Mouse (Mus musculus): Measurements from ENCODE around the gene B4galnt3. TPM values are rescaled to one million over a fixed set of nuclear protein-coding genes. Genes with fewer than 3 reads are reported as not detected.

Gene B4galnt3
- polyA plus RNA-seq, 1 experiment from 2014 or later, result 0.21 TPM

DNA sequence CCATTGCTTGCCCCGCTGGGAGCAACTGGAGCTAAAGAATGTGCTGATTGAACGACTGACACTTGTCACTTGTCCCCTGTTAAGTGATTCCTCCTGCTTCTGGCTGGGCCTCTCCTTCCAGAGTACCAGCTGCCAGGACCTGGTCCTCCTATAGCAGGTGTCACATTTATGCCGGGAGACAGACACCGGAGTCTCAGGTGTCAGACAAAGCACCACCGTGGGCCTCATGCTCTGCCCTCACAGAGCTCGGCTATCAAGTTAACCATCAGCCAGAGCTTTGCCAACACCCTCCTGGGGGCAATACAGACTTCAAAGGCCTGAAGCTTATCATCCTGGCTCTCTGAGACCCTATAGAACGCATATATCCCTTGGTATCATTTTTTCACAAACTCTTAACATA is 58.5 kb downstream of the B4galnt3 start:
- 62% methylated on average over 7 of the region's 7 CpGs for WGBS
- Histone ChIP-seq H3K4me1 (0 out of 2 replicates have a peak, but pooled peaks cover 4% of the 10 kb centered on the region), H3K27ac (no peak overlapping the region), H3K9me3 (replicated peaks) (no peaks in the 10 kb centered on the region), H3K27me3 (ENCODE audit: low read depth, poor library complexity, severe bottlenecking) (no peaks in the 10 kb centered on the region), H3K4me3 (no peak overlapping the region), H3K36me3 (no peaks in the 10 kb centered on the region)
- no peak for DNase-seq (ENCODE audit: low spot score)

DNA sequence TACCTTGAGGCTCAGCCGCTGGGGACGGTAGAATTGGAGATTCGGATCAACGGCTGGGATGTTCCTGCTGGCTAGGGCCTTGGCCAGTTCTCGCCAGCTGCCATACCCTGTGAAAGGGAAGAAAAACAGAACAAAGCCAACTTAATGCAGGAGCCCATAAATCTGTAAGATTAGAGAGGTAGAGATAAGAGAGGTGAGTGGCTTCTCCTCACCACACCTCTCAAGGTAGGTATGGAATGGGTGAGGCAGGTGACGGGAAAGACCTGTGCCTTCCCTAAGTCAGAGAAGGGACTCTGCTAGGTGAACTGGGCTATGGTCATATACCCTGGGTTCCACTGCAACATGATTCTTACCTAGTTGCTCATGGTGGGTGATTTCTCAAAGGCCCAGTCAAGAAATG is 61.5 kb downstream of the B4galnt3 start:
- Histone ChIP-seq H3K4me1 (0 out of 2 replicates have a peak, but pooled peaks cover 4% of the 10 kb centered on the region), H3K36me3 (no peaks in the 10 kb centered on the region), H3K27me3 (ENCODE audit: low read depth, poor library complexity, severe bottlenecking) (no peaks in the 10 kb centered on the region), H3K27ac (no peak overlapping the region), H3K9me3 (replicated peaks) (no peaks in the 10 kb centered on the region), H3K4me3 (no peak overlapping the region)
- WGBS, result 93% methylated on average over 6 of the region's 6 CpGs
- DNase-seq (ENCODE audit: low spot score), result no peak

DNA sequence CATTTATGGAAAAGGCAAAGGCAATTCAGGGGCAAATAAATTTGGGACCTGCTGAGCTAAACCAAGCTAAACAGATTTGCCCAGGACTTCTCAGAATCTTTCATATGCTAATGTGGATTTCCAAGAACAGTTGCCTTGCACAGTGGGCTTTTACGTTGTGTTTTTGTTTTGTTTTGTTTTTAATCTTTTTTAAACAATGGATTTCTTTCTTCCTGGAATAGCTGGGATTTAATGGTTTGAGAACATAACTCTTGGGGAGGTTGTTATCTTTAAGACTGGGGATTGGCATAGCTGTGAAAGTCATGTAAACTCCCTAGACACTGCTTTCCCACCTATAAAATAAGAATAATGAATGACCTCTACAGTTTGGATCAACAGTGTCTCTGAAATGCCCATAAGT is 63.9 kb downstream of the B4galnt3 start:
- DNase-seq (ENCODE audit: low spot score), result no peak
- Histone ChIP-seq H3K27ac (no peak overlapping the region), H3K36me3 (no peaks in the 10 kb centered on the region), H3K4me1 (peaks cover 6% of the 10 kb centered on the region), H3K9me3 (replicated peaks) (no peaks in the 10 kb centered on the region), H3K27me3 (ENCODE audit: low read depth, poor library complexity, severe bottlenecking) (no peaks in the 10 kb centered on the region), H3K4me3 (no peak overlapping the region)
- WGBS, result 69% methylated on average over 1 of the region's 1 CpGs

DNA sequence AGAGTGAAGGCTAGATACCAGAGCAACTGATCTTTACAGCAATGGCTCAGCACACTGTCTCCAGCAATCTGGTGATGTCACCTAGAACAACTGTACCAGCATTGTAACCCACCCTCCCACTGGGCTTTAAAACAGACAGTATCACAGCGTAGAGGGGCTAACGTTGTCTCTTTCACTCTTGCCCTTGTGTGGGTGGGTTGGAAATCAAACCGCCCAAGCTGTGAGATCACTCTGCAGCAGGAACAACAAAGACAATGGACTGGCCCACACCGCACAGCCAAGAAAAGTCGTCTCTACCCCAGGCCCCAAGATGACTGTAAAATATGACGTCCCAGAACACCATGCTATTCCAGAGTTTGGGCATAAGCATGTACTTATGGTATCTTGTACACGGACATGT is 64.6 kb downstream of the B4galnt3 start:
- no peaks in the 10 kb centered on the region for H3K36me3 ChIP-seq
- no peak overlapping the region for H3K4me3 ChIP-seq
- DNase-seq (ENCODE audit: low spot score), result no peak
- H3K9me3 ChIP-seq (replicated peaks), result no peaks in the 10 kb centered on the region
- H3K27ac ChIP-seq, result no peak overlapping the region
- no peaks in the 10 kb centered on the region for H3K27me3 ChIP-seq (ENCODE audit: low read depth, poor library complexity, severe bottlenecking)
- H3K4me1 ChIP-seq, result peaks cover 8% of the 10 kb centered on the region
- WGBS, result 93% methylated on average over 7 of the region's 7 CpGs

DNA sequence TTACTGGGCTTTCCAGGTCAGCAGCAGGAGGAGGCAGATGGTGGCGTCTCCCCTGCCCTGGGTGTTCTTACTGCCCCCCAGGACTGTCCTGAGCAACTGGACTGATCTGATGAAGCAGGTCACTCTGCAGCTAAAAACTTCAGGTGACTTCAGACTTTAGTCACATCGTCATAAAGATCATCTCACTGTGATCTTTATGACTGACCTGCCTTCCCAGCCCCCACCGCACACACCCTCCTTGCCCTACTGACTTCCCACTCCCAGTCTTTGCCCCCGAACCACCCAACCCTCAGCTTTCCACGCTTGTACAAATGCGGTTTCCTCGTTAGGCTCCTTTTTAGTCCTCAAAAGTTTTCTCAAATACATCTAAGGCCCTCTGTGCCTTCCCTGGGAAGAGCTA is 67.3 kb downstream of the B4galnt3 start:
- peaks cover 8% of the 10 kb centered on the region for H3K4me1 ChIP-seq
- no peak for DNase-seq (ENCODE audit: low spot score)
- no peaks in the 10 kb centered on the region for H3K36me3 ChIP-seq
- WGBS, result 84% methylated on average over 7 of the region's 7 CpGs
- no peak overlapping the region for H3K27ac ChIP-seq
- H3K27me3 ChIP-seq (ENCODE audit: low read depth, poor library complexity, severe bottlenecking), result no peaks in the 10 kb centered on the region
- no peaks in the 10 kb centered on the region for H3K9me3 ChIP-seq (replicated peaks)
- no peak overlapping the region for H3K4me3 ChIP-seq

DNA sequence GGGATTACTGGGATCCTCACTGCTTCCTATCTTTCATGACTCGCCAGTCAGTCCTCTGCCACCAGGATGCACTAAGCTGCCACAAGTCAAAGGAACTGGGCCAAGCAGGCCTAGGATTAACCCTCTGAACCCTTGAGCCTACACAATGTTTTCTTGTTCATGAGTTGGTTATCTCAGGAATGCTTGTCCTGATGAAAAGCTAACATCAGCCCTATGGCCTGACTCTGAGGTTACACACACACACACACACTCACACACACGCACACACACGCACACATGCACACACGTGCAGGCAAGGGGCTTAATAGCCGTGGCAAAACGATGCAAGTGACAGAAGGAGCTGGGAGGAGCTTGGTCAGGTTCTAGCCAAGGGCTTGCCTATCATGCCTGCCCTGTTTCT is 69.0 kb downstream of the B4galnt3 start:
- peaks cover 8% of the 10 kb centered on the region for H3K4me1 ChIP-seq
- WGBS, result 74% methylated on average over 6 of the region's 6 CpGs
- H3K36me3 ChIP-seq, result no peaks in the 10 kb centered on the region
- H3K9me3 ChIP-seq (replicated peaks), result no peaks in the 10 kb centered on the region
- no peak overlapping the region for H3K4me3 ChIP-seq
- no peak overlapping the region for H3K27ac ChIP-seq
- no peak for DNase-seq (ENCODE audit: low spot score)
- no peaks in the 10 kb centered on the region for H3K27me3 ChIP-seq (ENCODE audit: low read depth, poor library complexity, severe bottlenecking)

DNA sequence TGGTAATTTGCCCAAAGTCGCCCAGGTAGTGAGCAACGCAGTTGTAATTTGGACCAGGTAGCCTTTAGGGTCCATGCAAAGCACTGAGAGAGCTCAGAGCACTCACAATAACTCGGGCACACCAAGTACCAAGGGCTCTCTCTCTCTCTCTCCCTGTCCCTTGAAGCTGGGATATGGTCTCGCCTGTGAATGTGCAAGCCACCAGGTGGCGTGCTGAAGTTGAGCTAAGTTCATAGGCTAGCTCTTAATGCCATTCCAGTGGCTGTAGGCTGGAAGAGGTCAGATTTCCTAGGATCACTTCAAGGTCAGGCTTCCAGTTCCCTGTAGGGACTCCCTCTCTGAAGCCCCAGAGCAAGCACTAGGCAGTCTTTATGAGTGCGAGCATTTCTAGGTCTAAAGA is 71.7 kb downstream of the B4galnt3 start:
- Histone ChIP-seq H3K4me3 (no peak overlapping the region), H3K9me3 (replicated peaks) (no peaks in the 10 kb centered on the region), H3K4me1 (peaks cover 8% of the 10 kb centered on the region), H3K27me3 (ENCODE audit: low read depth, poor library complexity, severe bottlenecking) (no peaks in the 10 kb centered on the region), H3K27ac (no peak overlapping the region), H3K36me3 (no peaks in the 10 kb centered on the region)
- whole genome bisulfite sequencing, result 31% methylated on average over 6 of the region's 6 CpGs
- DNase-seq (ENCODE audit: low spot score), result peak; percentile 62

DNA sequence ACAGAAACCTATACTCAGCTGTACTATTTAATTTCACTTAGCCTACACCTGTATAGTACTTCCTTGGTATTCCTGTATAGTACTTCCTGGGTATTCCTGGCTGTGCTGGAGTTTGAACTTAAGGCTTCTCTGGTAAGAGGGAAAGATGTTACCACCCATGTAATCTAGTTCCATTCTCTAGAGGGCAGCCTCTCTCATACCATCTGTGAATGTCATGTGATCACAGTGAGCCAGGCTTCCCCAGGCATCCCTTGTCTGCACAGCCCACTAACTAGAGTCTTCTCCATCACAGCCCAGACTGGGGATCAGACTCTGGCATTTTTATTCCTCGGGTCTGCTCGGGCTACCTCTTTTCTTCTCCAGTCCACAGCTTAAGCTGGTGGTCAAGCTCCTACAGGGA is 75.1 kb downstream of the B4galnt3 start:
- no peak overlapping the region for H3K4me3 ChIP-seq
- peaks cover 6% of the 10 kb centered on the region for H3K4me1 ChIP-seq
- no peaks in the 10 kb centered on the region for H3K36me3 ChIP-seq
- no peak for DNase-seq (ENCODE audit: low spot score)
- 82% methylated on average over 2 of the region's 2 CpGs for WGBS
- no peaks in the 10 kb centered on the region for H3K9me3 ChIP-seq (replicated peaks)
- H3K27me3 ChIP-seq (ENCODE audit: low read depth, poor library complexity, severe bottlenecking), result no peaks in the 10 kb centered on the region
- H3K27ac ChIP-seq, result no peak overlapping the region

DNA sequence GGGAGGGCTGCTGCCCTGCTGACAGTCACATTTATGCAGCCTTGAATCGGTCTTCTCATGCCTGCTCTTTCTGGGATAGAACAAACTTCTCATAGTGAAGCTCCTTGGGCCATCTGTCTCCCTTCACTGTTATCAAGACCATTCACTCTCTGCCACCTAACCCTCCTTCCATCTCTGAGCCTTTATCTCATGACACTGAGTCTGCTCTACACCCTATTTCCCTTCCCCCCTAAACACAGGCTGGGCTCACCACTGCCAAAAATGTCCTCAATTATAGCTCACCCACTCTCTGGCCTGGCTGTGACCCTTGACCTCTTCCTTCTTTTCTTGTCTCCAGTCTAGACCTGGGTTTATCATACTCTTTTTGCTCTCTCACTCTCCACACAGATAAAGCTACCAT is 77.7 kb downstream of the B4galnt3 start:
- Histone ChIP-seq H3K27ac (0 out of 2 replicates have a peak overlapping the region, but pooled peaks have one; percentile 48), H3K9me3 (replicated peaks) (no peaks in the 10 kb centered on the region), H3K4me3 (no peak overlapping the region), H3K27me3 (ENCODE audit: low read depth, poor library complexity, severe bottlenecking) (no peaks in the 10 kb centered on the region), H3K4me1 (peaks cover 6% of the 10 kb centered on the region), H3K36me3 (no peaks in the 10 kb centered on the region)
- no peak for DNase-seq (ENCODE audit: low spot score)
- WGBS, result 85% methylated on average over 1 of the region's 1 CpGs

DNA sequence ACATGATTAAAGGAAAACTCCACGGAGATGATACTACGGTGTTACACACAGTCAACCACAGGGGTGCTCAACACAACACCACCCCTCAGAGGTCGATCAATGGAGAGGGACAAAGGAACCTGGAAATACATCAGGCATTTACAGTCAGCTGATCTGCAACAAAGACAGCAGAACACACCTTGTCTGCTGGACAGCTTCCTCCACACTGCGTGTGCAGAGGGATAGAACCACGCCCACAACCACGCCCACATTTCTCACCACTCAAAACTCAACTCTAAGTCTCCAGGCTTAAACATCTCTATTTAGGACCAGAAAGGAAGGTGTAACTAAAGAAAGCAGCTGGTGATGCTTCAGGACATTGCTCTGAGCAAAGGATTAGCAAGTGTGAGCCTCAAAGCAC is 82.8 kb downstream of the B4galnt3 start:
- no peaks in the 10 kb centered on the region for H3K4me1 ChIP-seq
- H3K27ac ChIP-seq, result no peak overlapping the region
- WGBS, result 85% methylated on average over 6 of the region's 6 CpGs
- no peaks in the 10 kb centered on the region for H3K9me3 ChIP-seq (replicated peaks)
- no peak overlapping the region for H3K4me3 ChIP-seq
- no peaks in the 10 kb centered on the region for H3K27me3 ChIP-seq (ENCODE audit: low read depth, poor library complexity, severe bottlenecking)
- DNase-seq (ENCODE audit: low spot score), result no peak
- no peaks in the 10 kb centered on the region for H3K36me3 ChIP-seq

DNA sequence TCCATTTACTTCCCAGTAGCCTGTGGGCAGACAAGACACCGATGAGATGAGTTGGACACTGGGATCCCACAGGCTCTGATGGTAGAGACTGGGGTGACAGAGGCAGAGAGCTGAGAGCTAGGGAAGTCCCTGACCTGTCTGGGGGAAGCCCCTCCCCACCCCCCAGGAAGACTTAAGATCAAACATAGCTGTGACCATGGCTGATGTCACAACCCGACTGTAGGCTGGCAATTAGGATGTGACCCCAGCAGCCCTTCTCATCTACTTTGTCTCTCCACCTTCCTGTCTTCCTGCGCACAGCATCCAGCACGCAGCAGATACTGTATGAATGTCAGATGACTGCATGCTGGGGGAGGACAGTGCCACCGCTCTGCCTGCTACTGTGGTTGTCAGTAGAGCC is 87.8 kb downstream of the B4galnt3 start:
- WGBS, result 80% methylated on average over 5 of the region's 5 CpGs
- Histone ChIP-seq H3K27me3 (ENCODE audit: low read depth, poor library complexity, severe bottlenecking) (no peaks in the 10 kb centered on the region), H3K4me1 (peaks cover 13% of the 10 kb centered on the region), H3K27ac (no peak overlapping the region), H3K36me3 (no peaks in the 10 kb centered on the region), H3K9me3 (replicated peaks) (no peaks in the 10 kb centered on the region), H3K4me3 (no peak overlapping the region)
- DNase-seq (ENCODE audit: low spot score), result no peak

DNA sequence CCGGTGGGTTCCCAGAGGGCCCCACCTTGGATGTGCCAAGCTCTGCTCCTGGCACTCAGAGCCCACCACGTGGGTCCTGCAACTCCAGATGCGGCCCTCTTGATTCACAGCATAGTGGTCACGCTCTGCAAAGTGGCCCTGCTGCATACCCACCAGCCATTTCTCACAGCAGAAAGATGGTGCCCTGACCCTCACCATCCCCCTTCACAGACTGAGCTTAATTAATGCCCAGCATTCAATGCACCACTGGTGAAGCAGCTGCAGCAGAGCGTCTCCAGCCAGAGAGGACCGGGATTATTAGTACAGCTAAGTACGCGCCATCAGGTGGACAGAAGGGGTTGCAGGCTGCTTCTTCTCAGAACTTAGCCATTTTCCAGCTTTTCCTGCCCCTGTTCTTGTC is 92.0 kb downstream of the B4galnt3 start:
- Histone ChIP-seq H3K36me3 (no peaks in the 10 kb centered on the region), H3K27ac (peak overlapping the region; percentile 58; the same call in 1 of the 2 replicates), H3K9me3 (replicated peaks) (no peaks in the 10 kb centered on the region), H3K27me3 (ENCODE audit: low read depth, poor library complexity, severe bottlenecking) (no peaks in the 10 kb centered on the region), H3K4me3 (no peak overlapping the region), H3K4me1 (peaks cover 24% of the 10 kb centered on the region)
- no peak for DNase-seq (ENCODE audit: low spot score)
- WGBS, result 75% methylated on average over 8 of the region's 8 CpGs

DNA sequence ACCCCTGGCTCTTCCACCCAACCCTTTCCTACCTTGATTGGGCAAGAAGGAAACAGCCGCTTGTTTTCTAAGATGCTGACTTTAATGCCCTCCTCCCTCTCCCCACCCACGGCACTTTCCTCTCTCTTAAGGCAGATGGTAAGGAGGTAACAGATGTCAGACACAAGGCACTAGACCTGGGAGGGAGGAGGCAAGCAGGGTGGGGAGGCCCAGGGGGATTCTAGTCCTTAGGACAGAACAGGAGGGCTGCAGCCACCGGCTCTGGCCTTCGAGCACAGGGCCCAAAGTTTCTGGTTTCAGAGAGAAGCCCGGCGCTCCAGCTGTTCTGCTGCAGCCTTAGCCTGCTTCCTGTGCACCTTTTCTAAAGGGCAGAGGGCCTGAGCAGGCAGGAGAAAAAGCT is 92.4 kb downstream of the B4galnt3 start:
- 45% methylated on average over 6 of the region's 6 CpGs for WGBS

DNA sequence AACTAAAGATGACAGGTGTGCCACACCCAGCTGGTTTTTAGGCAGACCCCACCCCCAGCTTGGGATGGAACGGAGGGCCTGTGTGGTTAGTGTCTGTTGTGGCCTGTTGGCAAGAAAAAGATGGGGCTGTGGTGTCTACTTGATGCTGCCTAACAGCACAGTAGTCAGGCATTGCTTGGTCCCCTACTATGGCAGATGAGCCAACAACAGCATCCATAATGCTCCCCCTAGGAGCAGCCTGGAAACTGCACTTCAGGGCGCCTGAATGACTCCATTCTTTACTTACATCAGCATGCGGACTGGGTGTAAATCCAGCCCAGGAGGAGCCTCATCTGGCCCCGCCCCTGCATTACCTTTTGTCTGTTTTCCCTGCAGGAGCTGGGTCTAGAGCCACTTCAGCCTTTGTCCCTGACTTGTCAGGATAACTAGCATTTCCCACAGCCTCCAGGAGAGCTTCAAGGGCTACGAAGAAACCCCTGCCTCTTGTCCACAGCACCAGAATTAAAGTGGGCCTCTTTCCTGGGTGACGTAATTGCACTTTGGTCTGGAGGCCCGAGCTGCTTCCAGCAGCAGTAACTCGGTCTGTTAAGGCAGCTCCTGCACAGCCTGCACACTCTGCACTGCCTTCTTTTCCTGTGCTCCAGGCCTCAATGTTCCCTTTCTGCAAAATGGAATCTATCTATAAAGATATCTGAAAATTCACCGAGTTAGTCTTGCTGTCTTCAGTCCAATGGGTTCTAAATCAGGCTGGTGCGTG is 94.5 kb downstream of the B4galnt3 start:
- WGBS, result 39% methylated on average over 10 of the region's 10 CpGs
- H3K4me1 ChIP-seq, result peaks cover 27% of the 10 kb centered on the region
- H3K36me3 ChIP-seq, result no peaks in the 10 kb centered on the region
- DNase-seq (ENCODE audit: low spot score), result no peak
- H3K27ac ChIP-seq, result no peak overlapping the region
- no peak overlapping the region for H3K4me3 ChIP-seq
- H3K27me3 ChIP-seq (ENCODE audit: low read depth, poor library complexity, severe bottlenecking), result no peaks in the 10 kb centered on the region
- H3K9me3 ChIP-seq (replicated peaks), result no peaks in the 10 kb centered on the region

More for the DNA sequence above, 92.4 kb downstream of the B4galnt3 start:
- H3K27ac ChIP-seq, result peak overlapping the region; percentile 58; the same call in 1 of the 2 replicates
- H3K9me3 ChIP-seq (replicated peaks), result no peaks in the 10 kb centered on the region
- DNase-seq (ENCODE audit: low spot score), result no peak
- no peaks in the 10 kb centered on the region for H3K36me3 ChIP-seq
- H3K4me1 ChIP-seq, result peaks cover 24% of the 10 kb centered on the region
- H3K4me3 ChIP-seq, result no peak overlapping the region
- no peaks in the 10 kb centered on the region for H3K27me3 ChIP-seq (ENCODE audit: low read depth, poor library complexity, severe bottlenecking)
